Mouse (Mus musculus) lung, postnatal 14 days (tissue): ENCODE measurements around the gene Pknox2.
A peak's percentile ranks its signal among the peaks of the same experiment; 100 is the strongest.

ENCODE experiments used
- DNase-seq: peaks from one replicate; pipeline ENCODE4 v3.0.0; 2021

Pknox2 gene

GRCm38 (mm10) chr9:37147359-37147685, at the start of gene Pknox2:
TSS of gene Pknox2 (minus strand) at chr9:37147407.
- peak; percentile 85 for DNase-seq

GRCm38 (mm10) chr9:37188024-37188423, 40.8 kb upstream of the Pknox2 start:
- no peak for DNase-seq

GRCm38 (mm10) chr9:37187407-37187806, 40.2 kb upstream of the Pknox2 start:
- no peak for DNase-seq

GRCm38 (mm10) chr9:37183176-37183575, 36.0 kb upstream of the Pknox2 start:
- no peak for DNase-seq

- no peak for DNase-seq
These were observed 34.4 kb upstream of the Pknox2 start for GRCm38 (mm10) chr9:37181596-37181995.

GRCm38 (mm10) chr9:37179596-37179995, 32.4 kb upstream of the Pknox2 start:
- no peak for DNase-seq

- DNase-seq: no peak
These were observed 31.7 kb upstream of the Pknox2 start for GRCm38 (mm10) chr9:37178911-37179310.

GRCm38 (mm10) chr9:37177551-37177950, 30.3 kb upstream of the Pknox2 start:
- no peak for DNase-seq

GRCm38 (mm10) chr9:37177107-37177506, 29.9 kb upstream of the Pknox2 start:
- DNase-seq: peak; percentile 73

GRCm38 (mm10) chr9:37176002-37176401, 28.8 kb upstream of the Pknox2 start:
- no peak for DNase-seq

GRCm38 (mm10) chr9:37173376-37173775, 26.2 kb upstream of the Pknox2 start:
- DNase-seq: no peak

- DNase-seq: no peak
These were observed 19.7 kb upstream of the Pknox2 start for GRCm38 (mm10) chr9:37166899-37167298.

GRCm38 (mm10) chr9:37160686-37161085, 13.5 kb upstream of the Pknox2 start:
- no peak for DNase-seq

GRCm38 (mm10) chr9:37147886-37148285, 679 bp upstream of the Pknox2 start:
- DNase-seq: no peak

GRCm38 (mm10) chr9:37146603-37147358, 426 bp downstream of the Pknox2 start:
- DNase-seq: peak; percentile 60

- DNase-seq: peak; percentile 48
These were observed 929 bp downstream of the Pknox2 start for GRCm38 (mm10) chr9:37146353-37146602.

GRCm38 (mm10) chr9:37145616-37146352, 1.4 kb downstream of the Pknox2 start:
- peak; percentile 53 for DNase-seq

- DNase-seq: peak; percentile 54
These were observed 2.0 kb downstream of the Pknox2 start for GRCm38 (mm10) chr9:37145151-37145615.

GRCm38 (mm10) chr9:37144696-37145095, 2.5 kb downstream of the Pknox2 start:
- no peak for DNase-seq

- no peak for DNase-seq
These were observed 3.0 kb downstream of the Pknox2 start for GRCm38 (mm10) chr9:37144251-37144650.

- no peak for DNase-seq
These were observed 3.9 kb downstream of the Pknox2 start for GRCm38 (mm10) chr9:37143046-37143931.

GRCm38 (mm10) chr9:37142107-37142506, 5.1 kb downstream of the Pknox2 start:
- DNase-seq: no peak

- no peak for DNase-seq
These were observed 6.6 kb downstream of the Pknox2 start for GRCm38 (mm10) chr9:37140464-37141181.
